Mouse (Mus musculus) midbrain, embryonic 15.5 days (tissue): ENCODE results near the gene Cdpf1. TPM values are rescaled to one million over a fixed set of nuclear protein-coding genes. Genes with fewer than 3 reads are reported as not detected.

Experiments used
- ATAC-seq: fragments of 200-750 bp; cut with Nextera tagmentation; replicated peaks from 2 replicates; pipeline ENCODE4 v1.8.0; 2017; ENCODE audit warnings: moderate TSS enrichment
- H3K27ac ChIP-seq: fragments of 300-500 bp; sonication (generic); 2 replicates; pipeline ENCODE4 v1.5.1; 2015; ENCODE audit warnings: mild to moderate bottlenecking, inconsistent platforms
- H3K27me3 ChIP-seq: fragments of 300-500 bp; sonication (generic); replicated peaks from 2 replicates; pipeline ENCODE4 v1.6.1; 2015; ENCODE audit warnings: inconsistent platforms
- H3K36me3 ChIP-seq: fragments of 300-500 bp; sonication (generic); replicated peaks from 2 replicates; pipeline ENCODE4 v1.6.1; 2015; ENCODE audit warnings: inconsistent platforms
- H3K4me1 ChIP-seq: fragments of 300-500 bp; sonication (generic); 2 replicates; pipeline ENCODE4 v1.6.1; 2015; ENCODE audit warnings: inconsistent platforms
- H3K4me2 ChIP-seq: fragments of 300-500 bp; sonication (generic); 2 replicates; pipeline ENCODE4 v1.6.1; 2015; ENCODE audit warnings: inconsistent platforms, mild to moderate bottlenecking, moderate library complexity
- H3K4me3 ChIP-seq: fragments of 300-500 bp; sonication (generic); 2 replicates; pipeline ENCODE4 v1.5.1; 2015; ENCODE audit warnings: mild to moderate bottlenecking, inconsistent platforms
- H3K9ac ChIP-seq: fragments of 300-500 bp; sonication (generic); 2 replicates; pipeline ENCODE4 v1.6.1; 2015; ENCODE audit warnings: mild to moderate bottlenecking, inconsistent platforms
- H3K9me3 ChIP-seq: fragments of 300-500 bp; sonication (generic); 2 replicates; pipeline ENCODE4 v1.6.1; 2016; ENCODE audit warnings: inconsistent platforms
- WGBS: fragments of 180-500 bp; shearing (Covaris S2); methylation state at CpG from one replicate; pipeline ENCODE4 v1.1.7; 2015; ENCODE audit warnings: mixed read lengths; 5-methylcytosine and 5-hydroxymethylcytosine counted together
- polyA plus RNA-seq: library from polyadenylated mRNA; unstranded; fragments of >200 nt; fragmentation: Nextera tagmentation; extraction: Ambion mirVana; gene quantifications from 2 replicates; pipeline ENCODE4 v1.2.1, GENCODE M21; 2015

Cdpf1 gene
- polyA plus RNA-seq, 1 experiment from 2014 or later, result 21.3 TPM

- no peak overlapping the region for H3K4me3 ChIP-seq
These were observed 18.0 kb upstream of the Cdpf1 start for GRCm38 (mm10) chr15:85829470-85829869.

GRCm38 (mm10) chr15:85828071-85828470 is 16.6 kb upstream of the Cdpf1 start:
- no peak overlapping the region for H3K27ac ChIP-seq
- no peak for ATAC-seq

More at GRCm38 (mm10) chr15:85829470-85829869, 18.0 kb upstream of the Cdpf1 start:
- Histone ChIP-seq H3K27ac (no peak overlapping the region), H3K9me3 (no peaks in the 10 kb centered on the region), H3K27me3 (no peaks in the 10 kb centered on the region), H3K36me3 (no peaks in the 10 kb centered on the region), H3K4me1 (peaks cover 12% of the 10 kb centered on the region), H3K4me2 (no peak overlapping the region), H3K9ac (no peak overlapping the region)
- 63% methylated on average over 5 of the region's 5 CpGs for WGBS
- ATAC-seq, result no peak

GRCm38 (mm10) chr15:85826676-85827075 is 15.2 kb upstream of the Cdpf1 start:
- ATAC-seq, result no peak
- Histone ChIP-seq H3K9me3 (no peaks in the 10 kb centered on the region), H3K36me3 (no peaks in the 10 kb centered on the region), H3K4me1 (peaks cover 5% of the 10 kb centered on the region), H3K27ac (no peak overlapping the region), H3K4me3 (no peak overlapping the region), H3K27me3 (no peaks in the 10 kb centered on the region; the same call in 1 of the 2 replicates), H3K4me2 (no peak overlapping the region), H3K9ac (no peak overlapping the region)
- WGBS, result 74% methylated on average over 5 of the region's 5 CpGs

More at GRCm38 (mm10) chr15:85828071-85828470, 16.6 kb upstream of the Cdpf1 start:
- H3K27me3 ChIP-seq, result no peaks in the 10 kb centered on the region
- H3K36me3 ChIP-seq, result no peaks in the 10 kb centered on the region
- H3K4me2 ChIP-seq, result no peak overlapping the region
- peaks cover 12% of the 10 kb centered on the region for H3K4me1 ChIP-seq
- no peaks in the 10 kb centered on the region for H3K9me3 ChIP-seq
- H3K9ac ChIP-seq, result no peak overlapping the region
- no peak overlapping the region for H3K4me3 ChIP-seq
- 87% methylated on average over 4 of the region's 4 CpGs for WGBS

GRCm38 (mm10) chr15:85822011-85822359 is 10.5 kb upstream of the Cdpf1 start:
- H3K4me3 ChIP-seq, result peak overlapping the region; percentile 41

GRCm38 (mm10) chr15:85821203-85822010 is 9.9 kb upstream of the Cdpf1 start, which contains the start of gene Pkdrej:
Pkdrej (minus strand) TSS chr15:85821734.
- H3K4me2 ChIP-seq, result peak within 1 kb of the TSS; percentile 75
- H3K9ac ChIP-seq, result peak within 1 kb of the TSS; percentile 43
- H3K4me3 ChIP-seq, result peak within 1 kb of the TSS; percentile 41
- no peaks in the 10 kb centered on the region; the same call in 1 of the 2 replicates for H3K4me1 ChIP-seq
- H3K9me3 ChIP-seq, result no peaks in the 10 kb centered on the region
- peaks cover 13% of the 10 kb centered on the region for H3K27me3 ChIP-seq
- 2% methylated on average over 62 of the region's 65 CpGs for WGBS
- peak; percentile 63; the same call in 1 of the 2 replicates for ATAC-seq
- H3K27ac ChIP-seq, result no peak within 1 kb of the TSS
- no peaks in the 10 kb centered on the region for H3K36me3 ChIP-seq

More at GRCm38 (mm10) chr15:85822011-85822359, 10.5 kb upstream of the Cdpf1 start:
- Histone ChIP-seq H3K9ac (peak overlapping the region; percentile 43; the same call in 1 of the 2 replicates), H3K27me3 (peaks cover 13% of the 10 kb centered on the region), H3K9me3 (no peaks in the 10 kb centered on the region), H3K27ac (no peak overlapping the region), H3K36me3 (no peaks in the 10 kb centered on the region), H3K4me1 (no peaks in the 10 kb centered on the region; the same call in 1 of the 2 replicates), H3K4me2 (peak overlapping the region; percentile 75)
- ATAC-seq, result peak; percentile 66; the same call in 1 of the 2 replicates
- 8% methylated on average over 4 of the region's 4 CpGs for WGBS

- WGBS, result 74% methylated on average over 10 of the region's 10 CpGs
- H3K9ac ChIP-seq, result no peak overlapping the region
- no peak for ATAC-seq
These were observed 1.9 kb upstream of the Cdpf1 start for GRCm38 (mm10) chr15:85813428-85813827.

GRCm38 (mm10) chr15:85810806-85811521 is 533 bp downstream of the Cdpf1 start:
- H3K36me3 ChIP-seq, result no peaks in the 10 kb centered on the region

More at GRCm38 (mm10) chr15:85813428-85813827, 1.9 kb upstream of the Cdpf1 start:
- H3K4me1 ChIP-seq, result peaks cover 15% of the 10 kb centered on the region
- no peak overlapping the region for H3K4me2 ChIP-seq
- no peak overlapping the region for H3K4me3 ChIP-seq
- H3K27me3 ChIP-seq, result no peaks in the 10 kb centered on the region
- no peaks in the 10 kb centered on the region for H3K9me3 ChIP-seq
- no peaks in the 10 kb centered on the region for H3K36me3 ChIP-seq
- no peak overlapping the region for H3K27ac ChIP-seq

GRCm38 (mm10) chr15:85810462-85810805 is 1.1 kb downstream of the Cdpf1 start:
- peak overlapping the region; percentile 92 for H3K4me3 ChIP-seq
- no peak for ATAC-seq
- H3K27me3 ChIP-seq, result no peaks in the 10 kb centered on the region
- no peaks in the 10 kb centered on the region for H3K36me3 ChIP-seq
- peak overlapping the region; percentile 84 for H3K4me2 ChIP-seq
- peaks cover 15% of the 10 kb centered on the region for H3K4me1 ChIP-seq
- WGBS, result 85% methylated on average over 5 of the region's 5 CpGs
- H3K9me3 ChIP-seq, result no peaks in the 10 kb centered on the region
- peak overlapping the region; percentile 91; the same call in 1 of the 2 replicates for H3K27ac ChIP-seq
- peak overlapping the region; percentile 74; the same call in 1 of the 2 replicates for H3K9ac ChIP-seq

More at GRCm38 (mm10) chr15:85810806-85811521, 533 bp downstream of the Cdpf1 start:
- H3K4me1 ChIP-seq, result peaks cover 15% of the 10 kb centered on the region
- no peaks in the 10 kb centered on the region for H3K9me3 ChIP-seq
- H3K27me3 ChIP-seq, result no peaks in the 10 kb centered on the region
- H3K4me3 ChIP-seq, result peak overlapping the region; percentile 92
- peak overlapping the region; percentile 84 for H3K4me2 ChIP-seq
- H3K9ac ChIP-seq, result peak overlapping the region; percentile 74
- WGBS, result 5% methylated on average over 35 of the region's 36 CpGs
- peak; percentile 89 for ATAC-seq
- H3K27ac ChIP-seq, result peak overlapping the region; percentile 91

GRCm38 (mm10) chr15:85809091-85809490 is 2.4 kb downstream of the Cdpf1 start:
- no peak overlapping the region for H3K27ac ChIP-seq
- H3K9me3 ChIP-seq, result no peaks in the 10 kb centered on the region
- no peak for ATAC-seq
- no peaks in the 10 kb centered on the region for H3K27me3 ChIP-seq
- H3K4me3 ChIP-seq, result no peak overlapping the region
- no peaks in the 10 kb centered on the region for H3K36me3 ChIP-seq
- H3K4me1 ChIP-seq, result peaks cover 15% of the 10 kb centered on the region
- H3K4me2 ChIP-seq, result no peak overlapping the region
- H3K9ac ChIP-seq, result no peak overlapping the region
- WGBS, result 85% methylated on average over 12 of the region's 12 CpGs

GRCm38 (mm10) chr15:85808434-85808833 is 3.1 kb downstream of the Cdpf1 start:
- Histone ChIP-seq H3K4me3 (no peak overlapping the region), H3K9me3 (no peaks in the 10 kb centered on the region), H3K4me2 (no peak overlapping the region), H3K9ac (no peak overlapping the region), H3K36me3 (no peaks in the 10 kb centered on the region), H3K4me1 (peaks cover 15% of the 10 kb centered on the region), H3K27ac (no peak overlapping the region), H3K27me3 (no peaks in the 10 kb centered on the region)
- 46% methylated on average over 8 of the region's 8 CpGs for WGBS
- no peak for ATAC-seq

- H3K36me3 ChIP-seq, result no peaks in the 10 kb centered on the region
- no peaks in the 10 kb centered on the region for H3K9me3 ChIP-seq
- WGBS, result 73% methylated on average over 6 of the region's 6 CpGs
- H3K9ac ChIP-seq, result no peak overlapping the region
- H3K4me2 ChIP-seq, result no peak overlapping the region
- H3K4me1 ChIP-seq, result peaks cover 15% of the 10 kb centered on the region
- H3K4me3 ChIP-seq, result no peak overlapping the region
- no peak overlapping the region for H3K27ac ChIP-seq
- ATAC-seq, result no peak
- no peaks in the 10 kb centered on the region for H3K27me3 ChIP-seq
These were observed 3.5 kb downstream of the Cdpf1 start for GRCm38 (mm10) chr15:85808031-85808430.

GRCm38 (mm10) chr15:85807404-85807803 is 4.1 kb downstream of the Cdpf1 start:
- ATAC-seq, result no peak
- Histone ChIP-seq H3K9me3 (no peaks in the 10 kb centered on the region), H3K9ac (no peak overlapping the region), H3K27me3 (no peaks in the 10 kb centered on the region), H3K4me2 (no peak overlapping the region), H3K36me3 (no peaks in the 10 kb centered on the region), H3K4me3 (no peak overlapping the region), H3K4me1 (peaks cover 15% of the 10 kb centered on the region), H3K27ac (no peak overlapping the region)
- 81% methylated on average over 4 of the region's 4 CpGs for WGBS
